Mouse (Mus musculus) liver, embryonic 14.5 days (tissue): ENCODE measurements around the gene Hs3st1.

Experiments used
- CTCF ChIP-seq: IDR thresholded peaks from 2 replicates; pipeline ENCODE4 v1.5.1; 2016; ENCODE audit warnings: antibody characterized with exemption, low read depth, control low read depth
- EP300 ChIP-seq: IDR thresholded peaks from 2 replicates; pipeline ENCODE4 v1.6.1; 2016; ENCODE audit warnings: antibody characterized with exemption, low read depth

DNA sequence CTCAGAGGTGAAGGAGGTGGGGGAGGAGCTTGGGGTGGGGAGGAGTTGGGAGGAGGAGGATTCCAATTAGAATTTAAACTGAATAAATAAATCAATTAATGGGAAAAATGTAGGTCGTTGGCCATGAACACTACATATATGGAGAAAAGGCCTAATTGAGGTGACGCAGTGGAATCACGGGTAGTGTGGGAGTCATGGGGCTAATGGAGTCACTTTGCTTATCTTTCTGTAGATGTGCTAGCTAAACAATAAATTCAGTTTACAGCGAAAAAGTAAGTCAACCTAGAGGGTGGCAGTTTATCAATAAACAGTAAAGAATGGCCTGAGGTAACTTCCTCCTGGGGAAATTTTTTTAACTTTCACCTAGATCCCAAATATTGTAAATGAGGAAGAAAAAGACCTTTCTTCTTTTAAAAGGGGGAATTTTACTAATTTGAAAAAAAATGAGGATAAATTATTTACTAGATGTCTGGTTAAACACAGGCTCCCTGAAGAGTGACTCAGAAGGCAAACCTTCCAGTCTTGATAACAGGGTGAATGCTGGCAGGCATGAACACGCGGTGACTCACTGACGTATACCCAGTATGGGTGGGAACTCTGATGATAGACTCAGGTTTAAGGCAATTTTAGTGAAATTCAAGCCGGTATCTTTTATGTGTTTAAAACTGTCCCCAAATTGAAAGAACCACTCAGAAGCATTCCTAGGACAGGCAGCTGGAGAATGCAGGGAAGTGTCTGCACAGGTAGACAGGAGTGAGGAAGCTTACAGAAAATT, 6.6 kb upstream of the Hs3st1 start:
- TF ChIP-seq CTCF (no peak), EP300 (no peak)
